In genomic region chr8:124793661-124794485, GRCm38 (mm10) we compare ENCODE assay signal across 8 mouse cellular contexts. TPM values are rescaled to one million over a fixed set of nuclear protein-coding genes. Genes with fewer than 3 reads are reported as not detected.
A peak's percentile ranks its signal among the peaks of the same experiment; 100 is the strongest.
DNase-seq lines count a peak whose midpoint lies in the region; ATAC-seq and TF ChIP-seq lines count a peak whose summit lies in the region.

No protein-coding gene starts in this region.

- ATAC-seq in kidney, embryonic 16.5 days (ENCODE audit: low FRiP score, low TSS enrichment) = peak; percentile 20; the same call in 1 of the 2 replicates
- ATAC-seq in Patski = peak; percentile 0
- ATAC-seq in hindbrain, postnatal 0 days = no peak; the same call in none of the 2 replicates
- ATAC-seq in midbrain, embryonic 16.5 days = peak; percentile 19

- DNase-seq in kidney, adult 8-10 months = no peak
- no peak for DNase-seq in Patski (ENCODE audit: low read depth, low spot score)
- peak; percentile 57 for DNase-seq in hindbrain, postnatal 0 days (ENCODE audit: low spot score)
- no peak for DNase-seq in spleen, postnatal 10 days (ENCODE audit: low spot score in 2 of 2)
- DNase-seq in gastrocnemius, postnatal 36 days = no peak

- H3K36me3 ChIP-seq in kidney, embryonic 16.5 days (ENCODE audit: insufficient read depth, low read length) = no peaks in the 10 kb centered on the region
- no peaks in the 10 kb centered on the region for H3K36me3 ChIP-seq in hindbrain, postnatal 0 days (ENCODE audit: insufficient read depth, low read length)
- no peaks in the 10 kb centered on the region for H3K36me3 ChIP-seq in midbrain, embryonic 16.5 days (ENCODE audit: control insufficient read depth, insufficient read depth, low read length)

- WGBS in kidney, embryonic 16.5 days = under 1% methylated on average over 75 of the region's 81 CpGs
- 1% methylated on average over 78 of the region's 81 CpGs for WGBS in hindbrain, postnatal 0 days
- under 1% methylated on average over 78 of the region's 81 CpGs for WGBS in midbrain, embryonic 16.5 days

- no peaks in the 10 kb centered on the region for H3K9me3 ChIP-seq in kidney, embryonic 16.5 days (ENCODE audit: low read length)
- H3K9me3 ChIP-seq in hindbrain, postnatal 0 days (ENCODE audit: low read length) = no peaks in the 10 kb centered on the region
- no peaks in the 10 kb centered on the region for H3K9me3 ChIP-seq in midbrain, embryonic 16.5 days (replicated peaks; ENCODE audit: control insufficient read depth, low read length, poor library complexity, severe bottlenecking)

- intact Hi-C loops in gastrocnemius, postnatal 36 days (cut with DNase I) = loop anchor here (10.0 kb wide), 1 partner anchor 359 kb away; the partner anchor contains the start of gene Pgbd5

- H3K4me2 ChIP-seq in kidney, embryonic 16.5 days (replicated peaks; ENCODE audit: low read depth, low read length) = peak overlapping the region; percentile 99
- H3K4me2 ChIP-seq in hindbrain, postnatal 0 days (ENCODE audit: low read depth, low read length) = peak overlapping the region; percentile 83
- H3K4me2 ChIP-seq in midbrain, embryonic 16.5 days (ENCODE audit: low read length) = peak overlapping the region; percentile 86

- no peak overlapping the region for H3K27ac ChIP-seq in kidney, embryonic 16.5 days (ENCODE audit: low read length)
- H3K27ac ChIP-seq in cortical plate, adult 2 months (ENCODE audit: insufficient read depth, low read length) = no peak overlapping the region
- peak overlapping the region; percentile 96 for H3K27ac ChIP-seq in hindbrain, postnatal 0 days
- peak overlapping the region; percentile 96 for H3K27ac ChIP-seq in midbrain, embryonic 16.5 days (ENCODE audit: low read length)

- peaks cover 23% of the 10 kb centered on the region for H3K4me1 ChIP-seq in kidney, embryonic 16.5 days (ENCODE audit: insufficient read depth, low read length)
- 0 out of 2 replicates have a peak, but pooled peaks cover 2% of the 10 kb centered on the region for H3K4me1 ChIP-seq in cortical plate, adult 2 months (ENCODE audit: control insufficient read depth, insufficient read depth, low read length)
- peaks cover 13% of the 10 kb centered on the region for H3K4me1 ChIP-seq in hindbrain, postnatal 0 days (ENCODE audit: insufficient read depth, low read length)
- peaks cover 43% of the 10 kb centered on the region for H3K4me1 ChIP-seq in midbrain, embryonic 16.5 days (ENCODE audit: control insufficient read depth, insufficient read depth, low read length)

- peaks cover 62% of the 10 kb centered on the region for H3K27me3 ChIP-seq in kidney, embryonic 16.5 days (ENCODE audit: insufficient read depth, low read length)
- H3K27me3 ChIP-seq in Patski = peaks cover 52% of the 10 kb centered on the region
- H3K27me3 ChIP-seq in hindbrain, postnatal 0 days (ENCODE audit: insufficient read depth, low read length) = no peaks in the 10 kb centered on the region
- no peaks in the 10 kb centered on the region for H3K27me3 ChIP-seq in midbrain, embryonic 16.5 days (ENCODE audit: control insufficient read depth, insufficient read depth, low read depth, low read length)

- no peak for TF ChIP-seq POLR2A in cortical plate, adult 2 months (IDR thresholded peaks at IDR 0.05; ENCODE audit: extremely low read depth, insufficient read depth, low read length)

- H3K9ac ChIP-seq in kidney, embryonic 16.5 days (replicated peaks; ENCODE audit: low read length) = no peak overlapping the region
- H3K9ac ChIP-seq in hindbrain, postnatal 0 days (replicated peaks; ENCODE audit: low read length) = peak overlapping the region; percentile 78
- peak overlapping the region; percentile 83 for H3K9ac ChIP-seq in midbrain, embryonic 16.5 days (ENCODE audit: low read depth, low read length)

- in situ Hi-C loops in Patski (cut with MboI; ENCODE audit: low pct_unique_long_range_greater_than_20kb) = no loop called here

- CTCF ChIA-PET in Patski (lab: Charles Lee) = interaction anchor here (1.8 kb wide), 1 partner anchor 17 kb away, joined by 5 read pairs; no protein-coding TSS in a partner anchor

- no peak for TF ChIP-seq CTCF in Patski (IDR thresholded peaks at IDR 0.05)
- no peak for TF ChIP-seq CTCF in cortical plate, adult 2 months (IDR thresholded peaks at IDR 0.05; ENCODE audit: extremely low read depth, insufficient read depth, low read length)
- TF ChIP-seq CTCF in hindbrain, postnatal 0 days (IDR thresholded peaks at IDR 0.05; ENCODE audit: low read depth) = peak; percentile 28; the same call in 1 of the 2 replicates

- H3K4me3 ChIP-seq in kidney, embryonic 16.5 days (ENCODE audit: low read length) = peak overlapping the region; percentile 56
- H3K4me3 ChIP-seq in cortical plate, adult 2 months (ENCODE audit: insufficient read depth, low read length) = peak overlapping the region; percentile 55
- peak overlapping the region; percentile 61 for H3K4me3 ChIP-seq in hindbrain, postnatal 0 days (ENCODE audit: low read length)
- H3K4me3 ChIP-seq in midbrain, embryonic 16.5 days (ENCODE audit: low read depth, low read length) = peak overlapping the region; percentile 69

- POLR2A ChIA-PET in Patski (lab: Charles Lee) = no interaction called here

RNA-seq across cellular contexts. Expression of gene Trim67, which starts 1.0 kb away (rescaled TPM):
- 0.05 and 0.09 TPM in 2 replicates for polyA plus RNA-seq in kidney, embryonic 16.5 days (2015; fragmentation: Nextera tagmentation; extraction: Ambion mirVana)
- 0.33 TPM for polyA plus RNA-seq in Patski (2021)
- 1.3 and 1.4 TPM in 2 replicates for polyA plus RNA-seq in cortical plate, adult 2 months (2012; rRNA removed)
- 75.3 and 83.9 TPM in 2 replicates for total RNA-seq in hindbrain, postnatal 0 days (2014; rRNA removed)
- 19.2 and 19.5 TPM in 2 replicates for polyA plus RNA-seq in hindbrain, postnatal 0 days (2015; fragmentation: Nextera tagmentation; extraction: Ambion mirVana)
- 28.0 and 29.5 TPM in 2 replicates for polyA plus RNA-seq in midbrain, embryonic 16.5 days (2015; fragmentation: Nextera tagmentation; extraction: Ambion mirVana)
- under 1 TPM; 0.05 to 0.35 TPM for total RNA-seq in gastrocnemius, postnatal 36 days (2021)

RNA-seq across cellular contexts. Expression of gene Fam89a, which starts 42.2 kb away (rescaled TPM):
- 3.4 and 4.0 TPM in 2 replicates for polyA plus RNA-seq in kidney, embryonic 16.5 days (2015; fragmentation: Nextera tagmentation; extraction: Ambion mirVana)
- polyA plus RNA-seq in Patski (2021) = 1.2 TPM
- polyA plus RNA-seq in cortical plate, adult 2 months (2012; rRNA removed) = 1.1 and 1.7 TPM in 2 replicates
- total RNA-seq in hindbrain, postnatal 0 days (2014; rRNA removed) = 0.25 TPM in 1 of 2 replicates, not detected in the other
- polyA plus RNA-seq in hindbrain, postnatal 0 days (2015; fragmentation: Nextera tagmentation; extraction: Ambion mirVana) = 0.45 and 0.87 TPM in 2 replicates
- 0.26 and 0.40 TPM in 2 replicates for polyA plus RNA-seq in midbrain, embryonic 16.5 days (2015; fragmentation: Nextera tagmentation; extraction: Ambion mirVana)
- total RNA-seq in gastrocnemius, postnatal 36 days (2021) = under 1 TPM; 0.37 to 0.64 TPM

Comparison
In these comparisons a context has a peak if more than half of its experiments do, and no peak if none do; other contexts are left out.
1. H3K27ac ChIP-seq: peak in hindbrain, postnatal 0 days (single experiment) and midbrain, embryonic 16.5 days (single experiment); none in kidney, embryonic 16.5 days (single experiment) and cortical plate, adult 2 months (single experiment).
2. Peak in every context shown above with its lines, with median percentiles within 50 percentile points of each other: H3K4me2 ChIP-seq and H3K4me3 ChIP-seq.